Mouse (Mus musculus): ENCODE results near the gene Gart. TPM values are rescaled to one million over a fixed set of nuclear protein-coding genes. Genes with fewer than 3 reads are reported as not detected.

Gart gene
- polyA plus RNA-seq (2012; rRNA removed): 69.1 and 69.3 TPM in 2 replicates

GRCm38 (mm10) chr16:91646681-91647419, at the start of gene Gart:
Gart (minus strand) TSS chr16:91646952.

GRCm38 (mm10) chr16:91688619-91689334, 42.0 kb upstream of the Gart start, which contains the start of gene Donson:
Donson (minus strand) TSS chr16:91688770.

GRCm38 (mm10) chr16:91647461-91648219, 888 bp upstream of the Gart start, which contains the start of gene Son:
Son (plus strand) TSS chr16:91647506.

GRCm38 (mm10) chr16:91618511-91619501, 27.9 kb downstream of the Gart start, which contains the start of gene Dnajc28:
Dnajc28 (minus strand) TSS chr16:91619026.

GRCm38 (mm10) chr16:91597672-91598010, 49.1 kb downstream of the Gart start, which contains the start of gene Tmem50b:
Tmem50b (minus strand) TSS chr16:91597800.

Other genes starting within 250 kb of the Gart start
- 6.2 and 8.4 TPM in 2 replicates for gene Il10rb, start 240.8 kb downstream of the Gart start, polyA plus RNA-seq (2012; rRNA removed)
- 44.4 and 44.8 TPM in 2 replicates for gene Ifnar1, start 161.7 kb downstream of the Gart start, polyA plus RNA-seq (2012; rRNA removed)
- 26.4 and 27.1 TPM in 2 replicates for gene Ifngr2, start 99.9 kb downstream of the Gart start, polyA plus RNA-seq (2012; rRNA removed)
- gene Tmem50b, start 49.2 kb downstream of the Gart start, polyA plus RNA-seq (2012; rRNA removed): 44.4 and 48.9 TPM in 2 replicates
- 3.9 and 4.2 TPM in 2 replicates for gene Dnajc28, start 27.9 kb downstream of the Gart start, polyA plus RNA-seq (2012; rRNA removed)
- gene Son, start 554 bp upstream of the Gart start, polyA plus RNA-seq (2012; rRNA removed): 346 and 354 TPM in 2 replicates
- 39.1 and 41.5 TPM in 2 replicates for gene Donson, start 41.8 kb upstream of the Gart start, polyA plus RNA-seq (2012; rRNA removed)
- 72.3 and 80.8 TPM in 2 replicates for gene Cryzl1, start 82.0 kb upstream of the Gart start, polyA plus RNA-seq (2012; rRNA removed)
- gene Itsn1, start 82.3 kb upstream of the Gart start, polyA plus RNA-seq (2012; rRNA removed): 76.2 and 88.3 TPM in 2 replicates